Mouse (Mus musculus): ENCODE data around the gene Lad1. TPM values are rescaled to one million over a fixed set of nuclear protein-coding genes. Genes with fewer than 3 reads are reported as not detected.

The Lad1 gene
- polyA plus RNA-seq, 2 experiments: 12.2 to 25.9 TPM

DNA sequence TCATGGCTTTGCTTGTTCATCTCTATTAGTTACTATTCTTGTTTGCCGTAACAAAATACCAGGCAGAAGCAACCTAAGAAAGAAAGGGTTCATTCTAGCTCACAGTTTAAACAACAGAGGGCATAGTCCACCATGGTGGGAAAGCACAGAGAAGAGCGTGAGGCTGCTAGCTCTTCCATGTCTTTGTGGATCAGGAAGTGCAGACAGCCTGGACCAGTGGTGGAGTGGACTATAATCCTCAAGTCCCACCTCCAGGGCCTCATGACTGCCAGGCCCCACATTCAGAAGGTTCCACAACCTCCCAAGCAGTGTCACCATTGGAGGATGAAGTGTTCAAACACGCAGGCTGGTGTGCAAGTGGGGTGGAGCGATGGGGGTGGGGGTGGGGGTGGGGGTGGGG, 34.8 kb downstream of the Lad1 start:
- Histone ChIP-seq H3K36me3 (ENCODE audit: control insufficient read depth, insufficient read depth, low read length) (no peaks in the 10 kb centered on the region), H3K4me3 (replicated peaks; ENCODE audit: low read length) (no peak overlapping the region), H3K9me3 (ENCODE audit: control insufficient read depth, low read length) (no peaks in the 10 kb centered on the region), H3K4me2 (replicated peaks; ENCODE audit: low read depth, low read length, severe bottlenecking) (no peak overlapping the region), H3K27me3 (ENCODE audit: control insufficient read depth, insufficient read depth, low read length) (no peaks in the 10 kb centered on the region), H3K9ac (ENCODE audit: low read depth, low read length, severe bottlenecking) (no peak overlapping the region), H3K27ac (replicated peaks; ENCODE audit: low read depth, low read length) (no peak overlapping the region), H3K4me1 (ENCODE audit: control insufficient read depth, insufficient read depth, low read length) (0 out of 2 replicates have a peak, but pooled peaks cover 3% of the 10 kb centered on the region)
- DNase-seq (ENCODE audit: low spot score) (no peak), ATAC-seq (ENCODE audit: low FRiP score, low read depth) (no peak)
- 96% methylated on average over 4 of the region's 4 CpGs for WGBS
- TF ChIP-seq POLR2A (IDR thresholded peaks at IDR 0.05; ENCODE audit: borderline replicate concordance, extremely low read depth, insufficient read depth, insufficient read length): no peak

DNA sequence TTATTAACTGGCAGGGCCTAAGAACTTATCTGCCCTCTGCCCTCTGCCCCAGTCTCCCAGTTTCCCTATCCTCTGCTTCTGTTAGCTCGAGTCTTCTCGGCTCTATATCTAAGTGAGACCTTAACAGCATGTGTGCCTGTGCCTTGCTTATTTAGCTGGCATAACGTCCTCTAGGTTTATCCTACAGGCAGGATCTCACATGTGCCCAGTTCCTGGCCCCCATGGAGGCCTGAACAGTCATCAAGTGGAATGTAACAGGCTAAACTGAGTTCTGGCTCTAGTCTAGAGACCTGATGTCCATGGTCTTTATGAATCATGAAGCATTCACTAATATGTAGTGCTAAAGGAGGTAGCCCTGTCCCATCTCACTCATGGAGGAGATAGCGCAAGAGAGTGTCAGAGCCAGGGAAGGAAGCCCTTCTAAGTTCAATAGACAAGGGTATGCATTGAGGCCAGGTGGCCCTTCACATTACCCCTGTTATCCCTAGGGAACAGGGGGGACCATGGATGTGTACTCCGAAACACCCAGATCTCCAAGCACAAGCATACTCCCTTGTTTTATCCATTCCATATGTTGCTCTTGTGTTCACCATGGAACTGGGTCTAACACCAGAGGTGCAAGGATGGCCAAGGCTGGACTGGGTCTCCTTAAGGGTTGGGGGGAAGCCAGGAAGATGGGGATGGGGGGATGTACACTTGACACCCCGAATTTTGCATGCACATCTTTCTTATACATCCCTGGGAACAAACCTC, 36.4 kb downstream of the Lad1 start:
- H3K36me3 ChIP-seq (ENCODE audit: control insufficient read depth, insufficient read depth, low read length): no peaks in the 10 kb centered on the region
- WGBS: 83% methylated on average over 6 of the region's 6 CpGs
- no peak overlapping the region for H3K27ac ChIP-seq (replicated peaks; ENCODE audit: low read depth, low read length)
- no peak overlapping the region for H3K4me2 ChIP-seq (replicated peaks; ENCODE audit: low read depth, low read length, severe bottlenecking)
- H3K9me3 ChIP-seq (ENCODE audit: control insufficient read depth, low read length): no peaks in the 10 kb centered on the region
- H3K4me3 ChIP-seq (replicated peaks; ENCODE audit: low read length): no peak overlapping the region
- no peaks in the 10 kb centered on the region for H3K27me3 ChIP-seq (ENCODE audit: control insufficient read depth, insufficient read depth, low read length)
- ATAC-seq (ENCODE audit: low FRiP score, low read depth) (no peak), DNase-seq (ENCODE audit: low spot score) (no peak)
- 0 out of 2 replicates have a peak, but pooled peaks cover 3% of the 10 kb centered on the region for H3K4me1 ChIP-seq (ENCODE audit: control insufficient read depth, insufficient read depth, low read length)
- TF ChIP-seq POLR2A (IDR thresholded peaks at IDR 0.05; ENCODE audit: borderline replicate concordance, extremely low read depth, insufficient read depth, insufficient read length): no peak
- H3K9ac ChIP-seq (ENCODE audit: low read depth, low read length, severe bottlenecking): no peak overlapping the region

DNA sequence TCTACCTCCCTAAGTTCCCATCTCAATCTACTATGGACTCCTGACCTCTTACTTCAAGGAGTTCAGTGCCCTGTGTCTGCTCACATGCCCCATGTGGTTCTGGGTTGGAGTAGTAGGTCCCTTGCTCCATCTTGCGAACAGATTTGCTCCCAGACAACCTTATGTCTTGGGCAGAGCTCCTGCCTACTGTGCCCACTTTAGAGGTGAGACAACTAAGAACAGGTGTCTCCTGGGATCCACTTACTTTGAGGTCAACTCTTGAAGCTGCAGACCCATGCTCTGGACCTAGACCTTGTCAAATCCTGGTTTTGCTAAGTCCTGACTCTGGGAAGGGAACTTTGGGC, 36.9 kb downstream of the Lad1 start:
- Histone ChIP-seq H3K36me3 (ENCODE audit: control insufficient read depth, insufficient read depth, low read length) (no peaks in the 10 kb centered on the region), H3K4me1 (ENCODE audit: control insufficient read depth, insufficient read depth, low read length) (0 out of 2 replicates have a peak, but pooled peaks cover 3% of the 10 kb centered on the region), H3K9me3 (ENCODE audit: control insufficient read depth, low read length) (no peaks in the 10 kb centered on the region), H3K27me3 (ENCODE audit: control insufficient read depth, insufficient read depth, low read length) (no peaks in the 10 kb centered on the region), H3K4me3 (replicated peaks; ENCODE audit: low read length) (no peak overlapping the region), H3K4me2 (replicated peaks; ENCODE audit: low read depth, low read length, severe bottlenecking) (no peak overlapping the region), H3K27ac (replicated peaks; ENCODE audit: low read depth, low read length) (no peak overlapping the region), H3K9ac (ENCODE audit: low read depth, low read length, severe bottlenecking) (no peak overlapping the region)
- DNase-seq (ENCODE audit: low spot score) (no peak), ATAC-seq (ENCODE audit: low FRiP score, low read depth) (no peak)
- TF ChIP-seq POLR2A (IDR thresholded peaks at IDR 0.05; ENCODE audit: borderline replicate concordance, extremely low read depth, insufficient read depth, insufficient read length): no peak
- 94% methylated on average over 1 of the region's 1 CpGs for WGBS

DNA sequence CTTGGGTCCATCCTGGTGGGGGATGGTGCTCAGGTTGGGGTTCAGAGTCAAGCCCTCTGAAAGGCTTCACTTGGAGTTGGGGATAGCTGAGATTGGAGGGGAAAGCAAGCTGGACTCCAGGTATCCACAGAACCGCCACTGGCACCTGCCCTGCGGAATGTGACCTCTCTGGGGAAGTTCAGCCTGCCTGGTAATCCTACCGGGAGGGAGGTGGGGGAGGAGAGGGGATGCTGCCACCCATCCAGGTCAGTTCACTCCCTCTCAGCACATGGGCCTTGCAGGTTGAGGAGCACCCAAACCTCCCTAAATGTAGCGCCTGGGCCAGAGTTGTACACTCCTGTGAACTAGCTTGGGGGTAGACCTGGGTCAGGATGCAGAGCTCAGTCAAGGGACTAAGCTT, 37.7 kb downstream of the Lad1 start:
- Histone ChIP-seq H3K4me2 (replicated peaks; ENCODE audit: low read depth, low read length, severe bottlenecking) (no peak overlapping the region), H3K9ac (ENCODE audit: low read depth, low read length, severe bottlenecking) (no peak overlapping the region), H3K4me1 (ENCODE audit: control insufficient read depth, insufficient read depth, low read length) (0 out of 2 replicates have a peak, but pooled peaks cover 3% of the 10 kb centered on the region), H3K9me3 (ENCODE audit: control insufficient read depth, low read length) (no peaks in the 10 kb centered on the region), H3K4me3 (replicated peaks; ENCODE audit: low read length) (no peak overlapping the region), H3K27ac (replicated peaks; ENCODE audit: low read depth, low read length) (no peak overlapping the region), H3K27me3 (ENCODE audit: control insufficient read depth, insufficient read depth, low read length) (no peaks in the 10 kb centered on the region), H3K36me3 (ENCODE audit: control insufficient read depth, insufficient read depth, low read length) (no peaks in the 10 kb centered on the region)
- ATAC-seq (ENCODE audit: low FRiP score, low read depth) (no peak), DNase-seq (ENCODE audit: low spot score) (no peak)
- 55% methylated on average over 3 of the region's 4 CpGs for WGBS
- no peak for TF ChIP-seq POLR2A (IDR thresholded peaks at IDR 0.05; ENCODE audit: borderline replicate concordance, extremely low read depth, insufficient read depth, insufficient read length)

DNA sequence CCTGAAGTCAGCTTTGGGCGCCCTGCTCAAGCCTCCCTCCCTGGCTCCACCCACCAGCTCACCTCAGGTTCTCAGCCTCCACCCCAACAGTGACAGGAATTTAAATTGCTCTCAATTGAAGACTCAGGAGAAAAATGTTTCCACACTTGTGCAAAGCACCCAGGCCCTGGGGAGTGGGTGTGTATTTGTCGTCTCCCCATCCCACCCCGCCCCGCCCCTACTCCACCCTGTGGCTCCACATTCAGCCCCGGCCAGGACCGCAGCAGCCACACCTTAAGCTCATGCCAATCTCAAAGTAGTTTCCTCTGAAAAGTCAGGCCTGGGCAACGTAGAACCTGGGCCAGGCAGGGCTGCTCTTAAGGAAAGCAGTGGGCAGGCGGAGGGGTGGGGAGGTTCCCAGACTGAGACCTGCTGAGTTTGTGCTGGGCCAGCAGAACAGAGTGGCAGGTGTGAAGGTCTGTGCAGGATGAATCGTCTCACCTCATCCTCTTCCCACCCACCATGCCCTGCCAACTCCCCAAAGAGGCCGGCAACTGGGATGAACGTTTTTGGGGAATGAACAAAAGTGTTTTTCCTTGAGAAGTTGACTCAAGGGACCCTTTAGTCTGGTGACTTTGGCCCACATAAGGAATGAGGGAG, 38.9 kb downstream of the Lad1 start:
- peak; percentile 34 for DNase-seq (ENCODE audit: low spot score)
- Histone ChIP-seq H3K4me1 (ENCODE audit: control insufficient read depth, insufficient read depth, low read length) (0 out of 2 replicates have a peak, but pooled peaks cover 3% of the 10 kb centered on the region), H3K4me3 (replicated peaks; ENCODE audit: low read length) (no peak overlapping the region), H3K4me2 (replicated peaks; ENCODE audit: low read depth, low read length, severe bottlenecking) (no peak overlapping the region), H3K9ac (ENCODE audit: low read depth, low read length, severe bottlenecking) (no peak overlapping the region), H3K9me3 (ENCODE audit: control insufficient read depth, low read length) (no peaks in the 10 kb centered on the region), H3K27me3 (ENCODE audit: control insufficient read depth, insufficient read depth, low read length) (no peaks in the 10 kb centered on the region), H3K36me3 (ENCODE audit: control insufficient read depth, insufficient read depth, low read length) (no peaks in the 10 kb centered on the region), H3K27ac (replicated peaks; ENCODE audit: low read depth, low read length) (no peak overlapping the region)
- TF ChIP-seq POLR2A (IDR thresholded peaks at IDR 0.05; ENCODE audit: borderline replicate concordance, extremely low read depth, insufficient read depth, insufficient read length): no peak
- WGBS: 45% methylated on average over 11 of the region's 11 CpGs
- ATAC-seq (ENCODE audit: low FRiP score, low read depth): no peak

Measured in limb, embryonic 14.5 days (tissue).